Mouse (Mus musculus): ENCODE data around the gene Zfp14.

DNA sequence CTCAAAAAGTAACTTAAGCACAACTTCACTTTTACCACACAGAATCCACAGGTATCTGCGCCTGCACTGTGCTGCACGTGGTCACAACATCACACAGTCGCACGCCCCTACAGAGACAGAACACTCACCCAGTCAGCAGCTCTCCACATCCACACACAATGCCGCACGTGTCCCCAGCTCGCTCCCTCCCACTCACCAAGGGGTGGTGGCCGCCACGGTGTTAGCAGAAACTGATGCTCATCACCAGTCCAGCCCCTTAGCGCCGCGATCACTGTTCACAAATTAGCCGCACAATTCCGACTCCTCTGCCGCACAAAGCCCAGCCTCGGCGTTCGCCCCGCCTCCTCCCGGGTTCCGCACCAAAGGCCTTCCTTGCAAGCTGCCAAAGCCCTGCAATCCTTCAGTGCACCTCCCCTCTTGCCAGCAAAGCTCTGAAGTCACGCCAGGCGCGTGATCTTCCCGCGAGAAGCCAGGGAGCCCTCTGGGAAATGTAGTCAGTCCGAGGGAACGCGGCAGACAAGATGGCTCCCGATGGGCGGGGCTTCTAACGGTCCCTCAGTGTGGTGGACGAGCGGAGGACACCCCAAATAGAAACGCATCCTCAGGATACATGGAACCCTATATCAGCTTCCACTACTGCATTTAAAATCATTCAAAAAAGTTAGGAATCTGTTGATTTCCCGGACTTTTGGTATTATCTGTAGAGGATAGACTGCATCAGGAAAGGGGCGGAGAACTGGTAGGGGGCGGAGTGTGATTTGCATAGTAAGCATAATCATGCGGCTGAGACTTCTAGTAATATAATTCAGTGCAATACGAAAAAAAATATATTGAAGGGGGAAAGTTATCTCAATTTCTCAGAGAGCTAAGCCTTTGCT is 39.2 kb upstream of the Zfp14 start, which contains the start of the genes Gm26920 and Zfp566:
- peak; percentile 99 for TF ChIP-seq HCFC1 (IDR thresholded peaks at IDR 0.05; ENCODE audit: low read depth, low read length)
- peak; percentile 94 for TF ChIP-seq MAX (IDR thresholded peaks at IDR 0.05; ENCODE audit: low read length)
- peak; percentile 28 for TF ChIP-seq USF1 (IDR thresholded peaks at IDR 0.05; ENCODE audit: low read depth, low read length)
- TF ChIP-seq CTCF (conservative IDR thresholded peaks at IDR 0.05 in 1 of 2, IDR thresholded peaks at IDR 0.05 in 1 of 2; ENCODE audit: low read depth in 2 of 2, low read length in 2 of 2) = no peak
- peak; percentile 82 for TF ChIP-seq POLR2A (IDR thresholded peaks at IDR 0.05; ENCODE audit: low read depth, low read length)
- TF ChIP-seq UBTF (IDR thresholded peaks at IDR 0.05; ENCODE audit: low read depth, low read length) = no peak
- no peak for TF ChIP-seq ETS1 (conservative IDR thresholded peaks at IDR 0.05; ENCODE audit: low read depth, low read length)
- no peak for TF ChIP-seq POLR2AphosphoS2 (IDR thresholded peaks at IDR 0.05; ENCODE audit: low read depth, low read length)
- peak; percentile 95 for TF ChIP-seq MYC (IDR thresholded peaks at IDR 0.05; ENCODE audit: low read depth, low read length)
- no peak for TF ChIP-seq SMC3 (IDR thresholded peaks at IDR 0.05; ENCODE audit: low read depth, low read length)

All from CH12.LX (cell line).